In genomic region chr11:118220561-118221262, GRCm38 (mm10) we compare ENCODE assay signal across 8 mouse cellular contexts. TPM values are rescaled to one million over a fixed set of nuclear protein-coding genes. Genes with fewer than 3 reads are reported as not detected.
DNase-seq lines count a peak whose midpoint lies in the region; ATAC-seq and TF ChIP-seq lines count a peak whose summit lies in the region.

No protein-coding gene starts in this region.

- no peak for ATAC-seq in liver, embryonic 12.5 days
- no peak for ATAC-seq in limb, embryonic 14.5 days (ENCODE audit: low FRiP score, low read depth)

- intact Hi-C loops in gastrocnemius, postnatal 14 days (cut with DNase I; ENCODE audit: low total_unique reads) = loop anchor here (5.0 kb wide), 1 partner anchor 118 kb away; no protein-coding TSS in a partner anchor

- H3K9ac ChIP-seq in liver, adult 2 months (ENCODE audit: low read depth, low read length) = no peak overlapping the region
- no peak overlapping the region for H3K9ac ChIP-seq in liver, embryonic 12.5 days
- no peak overlapping the region for H3K9ac ChIP-seq in limb, embryonic 14.5 days (ENCODE audit: low read depth, low read length, severe bottlenecking)

- H3K4me3 ChIP-seq in liver, adult 2 months (ENCODE audit: insufficient read depth, low read depth, low read length) = no peak overlapping the region
- no peak overlapping the region for H3K4me3 ChIP-seq in liver, embryonic 12.5 days
- H3K4me3 ChIP-seq in limb, embryonic 14.5 days (replicated peaks; ENCODE audit: low read length) = no peak overlapping the region

- peak; percentile 37 for TF ChIP-seq CTCF in liver, adult 2 months (IDR thresholded peaks at IDR 0.05; ENCODE audit: low read depth, low read length)

- H3K4me2 ChIP-seq in liver, embryonic 12.5 days = no peak overlapping the region
- H3K4me2 ChIP-seq in limb, embryonic 14.5 days (replicated peaks; ENCODE audit: low read depth, low read length, severe bottlenecking) = no peak overlapping the region

- peaks cover 13% of the 10 kb centered on the region for H3K4me1 ChIP-seq in liver, adult 2 months (ENCODE audit: control insufficient read depth, insufficient read depth, low read length)
- peaks cover 7% of the 10 kb centered on the region; the same call in 1 of the 2 replicates for H3K4me1 ChIP-seq in liver, embryonic 12.5 days
- H3K4me1 ChIP-seq in limb, embryonic 14.5 days (ENCODE audit: control insufficient read depth, insufficient read depth, low read length) = no peaks in the 10 kb centered on the region

- no peaks in the 10 kb centered on the region for H3K9me3 ChIP-seq in liver, embryonic 12.5 days (replicated peaks)
- H3K9me3 ChIP-seq in limb, embryonic 14.5 days (ENCODE audit: control insufficient read depth, low read length) = no peaks in the 10 kb centered on the region

- no peaks in the 10 kb centered on the region for H3K36me3 ChIP-seq in liver, adult 2 months (ENCODE audit: control insufficient read depth, insufficient read depth, low read length)
- no peaks in the 10 kb centered on the region for H3K36me3 ChIP-seq in liver, embryonic 12.5 days
- no peaks in the 10 kb centered on the region for H3K36me3 ChIP-seq in limb, embryonic 14.5 days (ENCODE audit: control insufficient read depth, insufficient read depth, low read length)

- H3K79me2 ChIP-seq in liver, adult 2 months (ENCODE audit: control insufficient read depth, insufficient read depth, low read length) = peaks cover 51% of the 10 kb centered on the region

- H3K27me3 ChIP-seq in liver, adult 2 months (ENCODE audit: control insufficient read depth, insufficient read depth, low read length) = no peaks in the 10 kb centered on the region
- no peaks in the 10 kb centered on the region for H3K27me3 ChIP-seq in liver, embryonic 12.5 days (replicated peaks)
- no peaks in the 10 kb centered on the region for H3K27me3 ChIP-seq in limb, embryonic 14.5 days (ENCODE audit: control insufficient read depth, insufficient read depth, low read length)

- DNase-seq in embryo, embryonic 10 days (ENCODE audit: low spot score) = peak; percentile 80
- no peak for DNase-seq in embryo, embryonic 9.5 days (ENCODE audit: extremely low spot score)
- peak; percentile 52 for DNase-seq in liver, adult 2 months (ENCODE audit: extremely low read depth, low read depth, low spot score)
- peak; percentile 61 for DNase-seq in ZHBTc4 (ENCODE audit: low read depth, low spot score)
- peak; percentile 49 for DNase-seq in gastrocnemius, postnatal 14 days
- DNase-seq in limb, embryonic 14.5 days (ENCODE audit: low spot score) = peak; percentile 32
- DNase-seq in thymus, postnatal 14 days = peak; percentile 84

- TF ChIP-seq POLR2A in liver, adult 2 months (IDR thresholded peaks at IDR 0.05; ENCODE audit: extremely low read depth, insufficient read depth, low read length) = no peak
- TF ChIP-seq POLR2A in limb, embryonic 14.5 days (IDR thresholded peaks at IDR 0.05; ENCODE audit: borderline replicate concordance, extremely low read depth, insufficient read depth, insufficient read length) = no peak

- 19% methylated on average over 7 of the region's 7 CpGs for WGBS in liver, adult 2 months
- WGBS in liver, embryonic 12.5 days (ENCODE audit: insufficient replicate concordance) = 16% methylated on average over 7 of the region's 7 CpGs
- WGBS in limb, embryonic 14.5 days = 21% methylated on average over 7 of the region's 7 CpGs

- no peak overlapping the region for H3K27ac ChIP-seq in liver, adult 2 months (replicated peaks; ENCODE audit: insufficient read depth, low read depth, low read length)
- no peak overlapping the region for H3K27ac ChIP-seq in liver, embryonic 12.5 days
- no peak overlapping the region for H3K27ac ChIP-seq in limb, embryonic 14.5 days (replicated peaks; ENCODE audit: low read depth, low read length)

RNA-seq across cellular contexts. Expression of gene Cyth1, which starts 27.7 kb away (rescaled TPM):
- total RNA-seq in liver, adult 2 months (2014; rRNA removed) = 26.8 and 32.4 TPM in 2 replicates
- polyA plus RNA-seq in liver, adult 2 months (2012; rRNA removed) = 13.9 and 14.7 TPM in 2 replicates
- 4.7 and 5.4 TPM in 2 replicates for polyA plus RNA-seq in liver, embryonic 12.5 days (2016; fragmentation: Nextera tagmentation; extraction: Ambion mirVana)
- total RNA-seq in gastrocnemius, postnatal 14 days (2021) = 10 to 100 TPM; 23.3 to 31.2 TPM
- polyA plus RNA-seq in limb, embryonic 14.5 days (2012; rRNA removed) = 22.3 and 22.4 TPM in 2 replicates
- polyA plus RNA-seq in limb, embryonic 14.5 days (2014; fragmentation: Nextera tagmentation; extraction: Ambion mirVana) = 13.1 and 13.5 TPM in 2 replicates
